Mouse (Mus musculus) embryo, embryonic 11 days (tissue): Measurements from ENCODE around the gene Rmnd5b.
"Not testable (repeated sequence)": the region's sequence is repeated elsewhere in the genome, so short reads cannot be mapped to it uniquely, and the experiment has no call there.

Experiments used
- DNase-seq: peaks from one replicate; pipeline ENCODE4 v3.0.0-alpha.2; 2015

Rmnd5b gene

DNA sequence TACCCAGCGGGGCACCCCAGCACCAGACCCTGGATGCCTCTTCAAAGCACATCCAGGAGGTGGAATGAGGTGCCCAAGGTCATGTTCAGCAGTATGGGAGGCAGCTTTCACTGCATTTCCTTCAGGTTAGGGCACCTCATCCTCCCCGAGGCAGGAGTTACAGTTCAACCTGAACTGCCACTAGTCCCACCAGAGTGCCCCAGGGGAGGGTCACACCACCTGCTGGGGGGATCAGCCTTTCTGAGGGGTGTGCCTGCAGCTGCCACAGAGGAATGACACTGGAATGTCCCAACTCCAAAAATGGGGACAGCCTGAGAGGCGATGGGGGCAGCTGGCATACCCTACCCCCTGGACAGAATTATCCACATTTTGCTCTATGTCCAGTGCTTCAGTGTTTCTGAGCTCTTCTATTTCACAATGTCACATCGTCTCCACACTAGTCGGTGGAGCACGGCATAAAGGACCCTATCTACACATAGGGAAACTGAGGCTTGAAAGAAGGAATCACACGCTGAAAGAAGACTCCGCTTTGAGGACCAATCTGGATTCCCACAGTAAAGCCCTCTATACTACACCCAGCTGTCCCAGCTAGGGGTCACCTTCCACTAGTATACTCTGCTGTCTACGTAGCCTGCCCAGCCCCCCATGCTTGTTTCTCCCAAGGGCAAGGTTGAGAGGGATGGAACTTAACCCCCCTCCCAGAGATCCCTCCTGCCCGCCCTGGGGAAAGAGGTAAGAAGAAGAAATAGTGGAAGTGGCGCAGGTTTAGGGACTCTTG lies 13.6 kb upstream of the Rmnd5b start:
- no peak for DNase-seq

DNA sequence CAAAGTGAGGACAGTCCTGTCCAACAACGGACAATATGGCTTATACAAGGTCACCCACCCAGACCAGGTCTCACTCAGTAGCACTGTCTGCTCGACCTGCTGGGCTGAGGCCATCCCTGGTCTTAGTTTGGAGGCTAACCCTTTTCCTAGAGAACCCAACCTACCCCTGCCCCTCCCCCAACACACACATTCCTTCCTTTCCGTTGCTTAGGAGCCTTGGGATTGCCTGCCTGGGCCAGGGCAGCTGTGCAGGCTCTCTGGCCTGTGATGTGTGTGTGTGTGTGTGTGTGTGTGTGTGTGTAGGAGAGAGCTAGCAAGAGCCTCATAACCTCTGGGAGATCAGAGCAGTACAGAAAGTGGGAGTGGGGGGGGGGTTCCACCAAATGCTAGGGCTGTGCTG lies 12.9 kb upstream of the Rmnd5b start:
- DNase-seq, result peak; percentile 83

GRCm38 (mm10) chr11:51646751-51647667 lies 11.3 kb upstream of the Rmnd5b start:
- DNase-seq, result peak; percentile 18

GRCm38 (mm10) chr11:51646245-51646644 lies 10.5 kb upstream of the Rmnd5b start:
- no peak for DNase-seq

DNA sequence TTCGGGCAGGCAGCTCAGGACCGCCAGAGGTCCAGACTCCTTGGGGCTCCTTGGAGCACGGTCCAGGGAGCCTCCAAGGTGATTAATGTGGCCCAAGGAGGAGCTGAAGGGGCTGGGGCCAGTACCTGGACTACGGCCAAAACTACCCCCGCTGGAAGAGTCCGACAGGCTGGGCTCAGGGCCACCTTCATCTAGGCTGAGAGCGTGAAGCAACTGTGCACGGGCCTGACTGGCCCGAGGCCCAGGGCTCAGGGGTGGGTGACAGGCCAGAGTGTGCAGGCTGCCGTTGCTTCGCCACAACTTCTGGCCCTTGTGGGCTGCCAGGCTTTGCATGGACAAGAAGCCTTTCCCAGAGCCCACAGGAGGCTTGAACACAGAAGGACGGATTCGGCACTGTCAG lies 9.6 kb upstream of the Rmnd5b start:
- no peak for DNase-seq

DNA sequence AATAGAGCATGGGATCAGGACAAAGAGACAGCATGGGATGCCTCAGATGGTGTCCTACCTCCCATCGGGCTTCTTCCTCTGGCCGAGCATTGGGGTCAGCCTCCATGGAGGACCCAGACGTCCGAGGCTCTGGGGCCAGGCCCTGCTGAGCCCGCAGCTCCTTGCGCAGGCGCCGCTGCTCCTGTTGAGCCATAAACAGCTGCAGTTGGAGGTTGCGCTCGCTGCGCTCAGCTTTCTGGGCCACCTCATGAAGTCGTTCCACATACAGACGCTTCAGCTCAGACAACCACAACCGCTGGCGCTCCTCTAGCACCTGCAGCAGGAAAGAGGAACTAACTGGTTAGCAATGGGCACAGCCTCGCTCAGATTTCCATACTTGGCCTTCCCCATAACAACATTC lies 8.5 kb upstream of the Rmnd5b start:
- no peak for DNase-seq

GRCm38 (mm10) chr11:51643761-51644160 lies 8.1 kb upstream of the Rmnd5b start:
- no peak for DNase-seq

DNA sequence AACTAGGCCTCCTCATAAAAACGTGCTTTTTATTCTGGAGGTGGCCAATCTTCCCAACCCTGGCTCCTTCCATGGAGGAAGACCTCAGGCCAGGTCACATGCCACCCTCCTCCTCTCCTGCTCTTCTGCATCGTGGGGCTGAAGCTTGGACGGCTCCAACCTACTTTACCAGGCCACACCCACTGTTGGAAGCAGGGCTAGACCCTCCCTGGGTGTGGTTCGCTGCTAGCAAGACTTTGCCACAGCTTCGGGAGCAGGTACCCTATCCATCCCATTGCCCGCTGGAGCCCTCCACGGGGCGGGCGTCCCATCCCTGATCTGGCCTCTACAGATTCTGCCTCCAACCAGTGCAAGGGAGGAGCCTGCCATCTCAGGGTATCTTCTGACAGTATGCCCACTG lies 7.5 kb upstream of the Rmnd5b start:
- DNase-seq, result no peak

GRCm38 (mm10) chr11:51640748-51641147 lies 5.1 kb upstream of the Rmnd5b start:
- no peak for DNase-seq

DNA sequence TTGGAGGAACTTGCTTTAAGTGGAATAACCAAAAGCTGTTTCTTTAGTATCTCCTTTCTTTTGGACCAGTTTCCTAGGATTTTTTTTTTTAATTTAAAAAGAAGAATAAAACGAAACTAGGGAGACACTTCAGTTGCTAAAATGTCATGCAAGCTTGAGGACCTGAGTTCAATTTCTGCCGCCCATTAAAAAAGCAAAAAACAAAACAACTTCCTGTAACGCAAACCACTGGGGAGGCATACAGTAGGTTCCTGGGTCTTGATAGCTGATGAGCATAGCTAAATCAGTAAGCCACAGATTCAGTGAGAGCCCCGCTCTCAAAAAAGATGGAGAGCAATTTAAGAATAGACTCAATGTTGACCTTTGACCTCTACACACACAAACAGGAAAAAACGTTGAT lies 2.8 kb upstream of the Rmnd5b start:
- DNase-seq, result no peak

DNA sequence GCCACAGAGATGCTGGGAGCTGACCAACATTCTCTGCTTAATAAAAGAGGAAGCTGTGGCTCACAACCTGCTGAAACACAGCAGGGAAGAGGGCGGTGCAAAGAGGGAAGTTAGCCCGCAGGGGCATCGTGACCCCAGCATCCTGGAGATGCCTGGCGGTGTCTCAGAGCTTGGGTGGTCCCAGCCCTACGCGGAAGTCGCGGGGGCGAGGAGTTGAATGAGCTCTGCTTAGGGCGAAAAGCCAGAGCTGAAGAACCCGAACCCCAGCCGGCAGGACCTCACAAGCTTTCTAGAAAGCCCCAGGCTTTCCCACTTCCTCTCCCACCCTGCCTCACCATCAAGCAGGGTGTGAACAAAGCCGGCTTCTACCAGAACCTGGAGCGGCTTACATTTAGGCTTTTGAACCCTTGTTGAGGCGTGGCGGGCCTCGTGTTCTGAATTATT lies 2.3 kb upstream of the Rmnd5b start:
- DNase-seq, result peak; percentile 85

GRCm38 (mm10) chr11:51636323-51636684 lies 608 bp upstream of the Rmnd5b start:
- DNase-seq, result peak; percentile 86

GRCm38 (mm10) chr11:51635127-51635524 lies 570 bp downstream of the Rmnd5b start:
- no peak for DNase-seq

DNA sequence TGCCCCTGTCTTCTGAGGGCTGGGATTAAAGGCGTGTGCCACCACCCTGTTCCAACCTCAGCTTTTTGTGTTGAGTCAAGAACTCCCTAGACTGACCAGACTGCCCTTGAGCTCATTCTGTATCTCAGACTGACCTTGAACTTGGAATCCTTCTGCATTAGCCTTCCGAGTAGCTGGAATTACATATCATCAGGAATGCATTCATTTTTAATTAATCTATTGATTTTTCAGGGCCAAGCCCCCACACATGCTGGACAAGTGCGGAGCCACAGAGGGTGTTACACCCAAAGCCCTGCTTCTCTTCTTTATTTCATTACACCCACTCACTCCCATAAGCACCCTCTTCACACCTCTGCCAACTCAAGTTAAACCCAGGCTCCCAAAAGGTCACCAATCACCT lies 2.0 kb downstream of the Rmnd5b start:
- DNase-seq, result no peak

DNA sequence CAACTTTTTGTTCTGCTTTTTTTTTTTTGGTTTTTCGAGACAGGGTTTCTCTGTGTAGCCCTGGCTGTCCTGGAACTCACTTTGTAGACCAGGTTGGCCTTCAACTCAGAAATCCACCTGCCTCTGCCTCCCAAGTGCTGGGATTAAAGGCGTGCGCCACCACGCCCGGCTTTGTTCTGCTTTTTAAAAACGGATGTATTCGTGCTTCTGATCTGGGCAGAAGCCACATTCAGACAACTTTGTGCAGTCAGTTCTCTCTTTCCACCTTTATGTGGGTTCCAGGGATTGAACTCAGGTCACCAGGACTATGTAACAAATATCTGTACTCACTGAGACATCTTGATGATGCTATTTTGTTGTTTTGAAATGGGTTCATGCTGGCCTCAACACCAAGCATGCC lies 2.5 kb downstream of the Rmnd5b start:
- not testable (repeated sequence) for DNase-seq

GRCm38 (mm10) chr11:51632130-51632753 lies 3.5 kb downstream of the Rmnd5b start:
- DNase-seq, result no peak

- DNase-seq, result no peak
Measured at GRCm38 (mm10) chr11:51629651-51630314, 5.9 kb downstream of the Rmnd5b start.

DNA sequence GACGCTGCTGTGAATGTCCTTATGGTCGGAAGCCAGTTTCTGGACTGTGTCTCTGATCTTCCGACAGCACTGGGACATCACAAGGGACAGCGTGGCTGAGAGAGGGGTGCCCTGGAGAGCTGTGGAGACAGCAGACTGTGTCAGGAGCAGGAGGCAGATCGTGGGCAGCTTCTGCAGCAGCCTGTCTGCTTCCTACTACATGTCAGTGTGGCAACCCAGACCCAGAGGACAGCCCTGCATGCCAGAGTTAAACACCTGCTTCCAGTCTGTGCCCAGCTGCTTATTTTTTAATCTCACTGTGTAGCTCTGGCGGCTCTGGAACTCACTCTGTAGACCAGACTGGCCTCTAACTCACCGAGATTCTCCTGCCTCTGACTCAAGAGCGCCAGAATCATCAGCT lies 7.8 kb downstream of the Rmnd5b start:
- DNase-seq, result no peak

- DNase-seq, result no peak
Measured at GRCm38 (mm10) chr11:51627425-51627824, 8.3 kb downstream of the Rmnd5b start.

DNA sequence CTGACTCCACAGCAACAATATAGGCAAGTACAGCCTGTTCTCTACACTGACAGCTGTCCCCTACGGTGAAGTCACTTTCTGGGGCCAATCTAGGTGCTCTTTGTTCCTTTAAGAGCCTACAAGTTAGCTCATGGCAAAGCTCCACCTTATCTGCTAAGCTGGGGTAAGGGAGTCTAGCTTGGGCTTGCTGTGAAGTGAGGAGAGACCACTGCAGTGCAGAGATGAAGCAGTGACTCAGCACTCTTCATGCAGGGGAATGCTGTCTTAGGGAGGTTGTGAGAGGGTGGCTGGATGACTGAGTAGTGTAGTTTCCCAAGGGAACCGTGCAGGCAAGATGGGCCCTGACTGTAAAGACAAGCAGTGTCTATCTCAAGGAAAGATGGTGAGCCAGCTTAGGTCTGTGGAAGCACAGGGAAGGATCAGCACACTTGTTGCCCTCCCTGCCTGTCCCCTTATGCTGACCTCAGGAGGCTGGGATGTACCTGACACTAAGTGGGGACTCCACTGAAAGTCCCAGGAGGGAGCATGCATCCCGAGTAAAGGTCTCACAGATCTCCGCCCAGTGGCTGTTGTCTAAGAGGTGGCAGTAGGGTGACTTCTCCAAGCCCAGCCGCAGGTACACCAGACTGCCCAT lies 10.4 kb downstream of the Rmnd5b start:
- DNase-seq, result no peak

- DNase-seq, result no peak
Measured at GRCm38 (mm10) chr11:51622971-51623491, 12.7 kb downstream of the Rmnd5b start.

DNA sequence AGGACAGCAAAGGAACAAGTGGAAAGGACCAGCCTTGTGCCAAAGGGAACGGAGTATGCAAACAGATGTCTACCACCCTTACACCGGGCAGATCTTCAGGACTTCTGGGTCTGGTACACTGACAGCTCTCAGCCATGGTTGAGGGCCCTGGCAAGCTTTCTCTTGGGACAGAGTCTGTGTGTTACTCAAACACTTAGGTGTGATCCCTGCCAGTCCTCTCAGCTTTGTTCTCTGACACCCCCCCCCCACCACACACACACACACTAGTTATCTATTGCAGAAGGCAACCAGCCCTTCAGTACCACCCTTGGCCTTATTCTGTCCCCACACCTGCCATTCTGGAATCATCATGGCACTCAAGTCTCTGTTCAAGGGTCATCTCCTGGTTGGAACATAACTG lies 13.9 kb downstream of the Rmnd5b start:
- no peak for DNase-seq
